Mouse (Mus musculus): ENCODE measurements around the gene Slc12a7. TPM values are rescaled to one million over a fixed set of nuclear protein-coding genes. Genes with fewer than 3 reads are reported as not detected.

Slc12a7 gene
- polyA plus RNA-seq, 1 experiment from 2014 or later = 14.7 TPM

DNA sequence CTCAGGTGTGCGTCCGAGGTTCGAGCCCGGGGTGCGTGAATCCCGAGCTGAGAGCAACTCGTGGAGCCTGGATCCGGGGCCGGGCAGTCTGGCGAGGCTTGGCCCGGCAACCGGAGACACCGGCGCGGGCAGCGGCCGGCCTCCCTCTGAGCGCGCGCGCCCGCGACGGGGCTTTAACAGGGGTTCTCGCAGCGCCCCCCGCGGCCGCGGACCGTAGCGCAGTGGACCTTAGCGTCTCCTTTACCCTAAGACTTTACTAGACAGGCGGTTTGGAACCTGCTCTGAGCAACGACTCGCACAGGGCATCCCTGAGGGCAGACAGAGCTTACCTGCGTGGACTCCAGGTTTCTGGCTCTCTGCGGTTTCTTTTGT, 114.6 kb downstream of the Slc12a7 start, which contains the start of gene Nkd2:
Gene Nkd2, minus strand, starts transcription at position 167 of the 372 bp plus-strand sequence.
- peak; percentile 90 for DNase-seq (ENCODE audit: low spot score)
- H3K4me1 ChIP-seq (replicated peaks; ENCODE audit: insufficient read depth, low read length) = 0 out of 2 replicates have a peak, but pooled peaks cover 5% of the 10 kb centered on the region
- H3K36me3 ChIP-seq (ENCODE audit: insufficient read depth, low read length) = no peaks in the 10 kb centered on the region
- H3K4me3 ChIP-seq (replicated peaks; ENCODE audit: low read depth, low read length) = peak within 1 kb of the TSS; percentile 61
- H3K27me3 ChIP-seq (ENCODE audit: insufficient read depth, low read length) = no peaks in the 10 kb centered on the region
- H3K4me2 ChIP-seq (ENCODE audit: low read length) = peak within 1 kb of the TSS; percentile 85
- H3K27ac ChIP-seq = no peak within 1 kb of the TSS
- ATAC-seq (replicated peaks; ENCODE audit: low FRiP score, low read depth) = peak; percentile 79
- peak within 1 kb of the TSS; percentile 60 for H3K9ac ChIP-seq (ENCODE audit: low read depth, low read length)
- peak; percentile 75 for TF ChIP-seq CTCF (IDR thresholded peaks at IDR 0.05; ENCODE audit: low read depth)
- WGBS = under 1% methylated on average over 38 of the region's 38 CpGs
- no peaks in the 10 kb centered on the region for H3K9me3 ChIP-seq (replicated peaks; ENCODE audit: low read length)

Other genes with a start within 250 kb of the Slc12a7 start
- gene Slc6a3, start 196.3 kb upstream of the Slc12a7 start, polyA plus RNA-seq (2015; fragmentation: Nextera tagmentation; extraction: Ambion mirVana) = not detected in 2 replicates
- gene Clptm1l, start 129.1 kb upstream of the Slc12a7 start, polyA plus RNA-seq (2015; fragmentation: Nextera tagmentation; extraction: Ambion mirVana) = 123 and 129 TPM in 2 replicates
- 2.5 and 2.6 TPM in 2 replicates for gene Tert, start 106.2 kb upstream of the Slc12a7 start, polyA plus RNA-seq (2015; fragmentation: Nextera tagmentation; extraction: Ambion mirVana)
- 75.5 and 76.6 TPM in 2 replicates for gene Slc6a18, start 55.1 kb upstream of the Slc12a7 start, polyA plus RNA-seq (2015; fragmentation: Nextera tagmentation; extraction: Ambion mirVana)
- 5.7 and 5.9 TPM in 2 replicates for gene Slc6a19, start 28.2 kb upstream of the Slc12a7 start, polyA plus RNA-seq (2015; fragmentation: Nextera tagmentation; extraction: Ambion mirVana)
- 8.9 and 10.1 TPM in 2 replicates for gene Nkd2, start 114.5 kb downstream of the Slc12a7 start, polyA plus RNA-seq (2015; fragmentation: Nextera tagmentation; extraction: Ambion mirVana)
- 19.1 and 21.9 TPM in 2 replicates for gene Trip13, start 204.7 kb downstream of the Slc12a7 start, polyA plus RNA-seq (2015; fragmentation: Nextera tagmentation; extraction: Ambion mirVana)
- gene Brd9, start 204.7 kb downstream of the Slc12a7 start, polyA plus RNA-seq (2015; fragmentation: Nextera tagmentation; extraction: Ambion mirVana) = 35.5 and 39.0 TPM in 2 replicates
- gene Zdhhc11, start 230.8 kb downstream of the Slc12a7 start, polyA plus RNA-seq (2015; fragmentation: Nextera tagmentation; extraction: Ambion mirVana) = not detected in 2 replicates